Mouse (Mus musculus) retina, postnatal 1 day (tissue): ENCODE data around the gene Ripor2.
A peak's percentile ranks its signal among the peaks of the same experiment; 100 is the strongest.

Experiments
- DNase-seq: peaks from one replicate; pipeline ENCODE4 v3.0.0-alpha.2; 2012

Ripor2 gene

DNA sequence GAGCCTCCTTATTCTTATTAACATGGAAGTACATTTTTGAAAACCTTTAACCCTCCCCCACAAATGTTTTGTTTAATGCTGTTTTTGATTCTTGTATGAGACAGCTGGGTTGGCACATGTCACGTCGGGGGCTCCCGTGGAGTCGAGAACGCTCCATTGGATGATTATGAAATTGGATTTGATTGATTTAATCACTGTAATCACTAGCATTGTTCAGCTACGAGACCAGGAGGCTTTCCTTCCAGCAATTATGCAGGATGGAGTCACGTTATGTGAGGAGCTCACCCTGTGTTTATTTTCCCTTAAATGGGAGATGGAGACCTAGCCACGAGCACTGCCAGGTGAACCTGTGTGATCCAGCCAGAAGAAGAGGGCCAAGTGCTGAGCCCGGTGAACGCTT lies at the start of gene Ripor2:
TSS of gene Ripor2 (plus strand) at position 357 of the 400 bp plus-strand sequence.
- peak; percentile 63 for DNase-seq

GRCm38 (mm10) chr13:24536531-24537167 lies 45.3 kb upstream of the Ripor2 start:
- DNase-seq, result no peak

- no peak for DNase-seq
Observed at GRCm38 (mm10) chr13:24538012-24538411, 44.0 kb upstream of the Ripor2 start.

DNA sequence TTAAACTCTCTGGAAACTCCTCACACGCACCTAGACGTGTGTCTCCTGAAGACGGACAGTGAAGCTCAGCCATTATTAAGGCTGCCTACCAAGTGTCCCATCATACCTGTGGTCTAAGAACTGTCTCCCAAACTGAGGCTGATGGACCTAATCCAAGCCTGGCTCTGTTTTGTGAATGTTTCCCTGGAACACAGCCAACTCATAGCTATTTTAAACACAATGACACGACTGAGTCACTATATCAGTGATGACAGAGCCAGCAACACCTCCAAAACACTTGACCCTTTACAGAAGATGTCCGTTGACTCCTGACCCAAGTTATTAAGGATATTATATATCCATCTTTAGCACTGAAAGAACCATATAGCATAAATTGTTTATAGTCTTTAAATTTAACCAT lies 43.0 kb upstream of the Ripor2 start:
- no peak for DNase-seq

DNA sequence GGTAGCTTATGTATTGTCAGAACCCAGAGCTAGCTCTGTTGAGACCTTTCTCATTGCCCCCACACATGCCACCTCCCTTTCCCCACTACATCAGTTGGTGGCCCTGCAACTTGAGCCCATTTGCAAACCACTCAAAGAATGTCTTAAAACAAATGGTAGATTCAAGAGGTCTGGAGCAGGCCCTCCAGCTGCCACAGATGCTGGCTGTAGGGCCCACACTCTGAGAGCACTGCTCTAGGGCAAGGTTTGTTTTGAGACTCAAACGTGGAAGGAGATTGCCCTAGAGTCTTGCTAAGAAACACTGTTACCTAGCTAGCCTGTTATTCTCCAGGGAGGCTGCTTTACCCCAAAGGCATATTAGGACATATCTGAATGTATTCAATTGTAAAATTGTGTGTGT lies 36.3 kb upstream of the Ripor2 start:
- no peak for DNase-seq

GRCm38 (mm10) chr13:24546801-24547459 lies 35.1 kb upstream of the Ripor2 start:
- DNase-seq, result no peak

DNA sequence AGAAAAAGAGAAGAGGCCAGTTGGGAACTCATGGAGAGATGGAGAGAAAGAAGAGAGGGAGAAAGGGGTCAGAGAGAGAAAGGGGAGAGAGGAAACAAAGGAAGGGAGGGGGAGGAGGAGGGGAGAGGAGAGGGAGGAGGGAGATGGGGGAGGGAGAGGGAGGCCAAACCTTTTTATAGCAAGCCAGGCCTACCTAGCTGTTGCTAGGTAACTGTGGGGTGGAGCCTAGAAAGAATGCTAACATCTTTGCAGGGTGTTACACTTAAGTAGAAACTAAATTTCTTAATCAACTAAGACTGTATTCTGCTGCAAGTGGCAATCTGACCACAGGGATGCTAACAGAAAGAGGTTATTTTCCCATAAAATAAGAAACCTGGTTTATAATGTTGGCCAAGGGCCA lies 33.1 kb upstream of the Ripor2 start:
- DNase-seq, result peak; percentile 34

- no peak for DNase-seq
Observed at GRCm38 (mm10) chr13:24551100-24551931, 30.7 kb upstream of the Ripor2 start.

- no peak for DNase-seq
Observed at GRCm38 (mm10) chr13:24552039-24552438, 29.9 kb upstream of the Ripor2 start.

- no peak for DNase-seq
Observed at GRCm38 (mm10) chr13:24561391-24561790, 20.6 kb upstream of the Ripor2 start.

DNA sequence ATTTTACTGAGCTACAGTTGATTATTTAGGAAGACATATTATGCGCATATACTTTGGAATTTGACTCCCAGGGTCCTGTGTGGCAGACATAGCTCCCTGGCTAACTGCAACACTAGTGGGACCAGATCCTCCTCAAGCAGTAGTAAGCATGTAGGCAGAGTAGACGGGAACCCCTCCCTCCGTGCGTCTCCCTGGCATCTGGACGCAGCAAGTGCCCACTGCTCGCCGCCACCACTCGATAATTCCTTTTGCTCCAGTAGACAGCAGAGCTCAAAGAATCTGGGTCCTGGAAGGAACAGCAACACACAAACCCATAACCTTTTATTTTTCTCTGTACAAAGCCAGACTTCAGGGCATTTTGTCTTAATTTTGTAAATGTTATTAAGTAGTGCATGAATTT lies 17.3 kb upstream of the Ripor2 start:
- DNase-seq, result peak; percentile 58

GRCm38 (mm10) chr13:24565230-24565949 lies 16.6 kb upstream of the Ripor2 start:
- DNase-seq, result peak; percentile 14

- peak; percentile 18 for DNase-seq
Observed at GRCm38 (mm10) chr13:24565950-24566320, 16.1 kb upstream of the Ripor2 start.

- DNase-seq, result no peak
Observed at GRCm38 (mm10) chr13:24567176-24567811, 14.7 kb upstream of the Ripor2 start.

DNA sequence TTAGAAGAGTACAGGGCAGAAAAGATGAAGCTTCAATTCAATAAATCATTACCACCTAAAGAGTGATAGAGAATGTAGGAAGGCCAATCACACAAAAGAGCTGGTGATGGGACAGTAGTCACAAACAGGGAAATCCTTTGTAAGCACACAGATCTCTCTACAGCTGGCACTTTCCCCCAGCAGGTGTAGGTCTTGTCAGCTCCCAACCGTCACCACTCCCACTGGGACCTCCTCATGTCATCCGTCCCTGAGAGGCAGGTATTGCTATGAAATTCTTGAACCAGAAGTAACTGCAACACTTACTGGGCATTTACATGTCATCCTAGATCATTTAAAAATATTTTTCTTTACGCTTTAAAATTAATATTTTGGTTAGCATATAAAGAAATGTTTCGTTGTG lies 12.9 kb upstream of the Ripor2 start:
- no peak for DNase-seq

GRCm38 (mm10) chr13:24570716-24571115 lies 11.3 kb upstream of the Ripor2 start:
- no peak for DNase-seq

DNA sequence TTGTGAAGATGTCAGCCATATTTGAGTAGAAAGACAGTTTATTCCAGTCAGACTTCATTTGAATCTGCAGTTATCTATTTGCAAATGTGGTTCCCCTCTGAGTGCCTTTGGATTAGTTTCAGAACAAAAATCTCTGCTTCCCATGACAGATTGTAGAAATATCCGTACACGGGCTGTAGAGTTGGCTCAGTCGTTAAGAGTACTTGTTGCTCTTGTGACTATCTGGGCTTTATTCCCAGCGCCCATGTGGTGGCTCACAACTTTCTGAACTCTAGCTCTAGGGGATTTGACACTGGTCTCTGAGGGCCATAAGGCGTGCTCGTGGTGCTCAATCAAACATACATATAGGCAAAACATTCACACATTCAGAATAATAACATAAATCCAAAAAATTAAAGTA lies 10.1 kb upstream of the Ripor2 start:
- DNase-seq, result no peak

- no peak for DNase-seq
Observed at GRCm38 (mm10) chr13:24575126-24575525, 6.9 kb upstream of the Ripor2 start.

- DNase-seq, result peak; percentile 89
Observed at GRCm38 (mm10) chr13:24576338-24577119, 5.5 kb upstream of the Ripor2 start.

DNA sequence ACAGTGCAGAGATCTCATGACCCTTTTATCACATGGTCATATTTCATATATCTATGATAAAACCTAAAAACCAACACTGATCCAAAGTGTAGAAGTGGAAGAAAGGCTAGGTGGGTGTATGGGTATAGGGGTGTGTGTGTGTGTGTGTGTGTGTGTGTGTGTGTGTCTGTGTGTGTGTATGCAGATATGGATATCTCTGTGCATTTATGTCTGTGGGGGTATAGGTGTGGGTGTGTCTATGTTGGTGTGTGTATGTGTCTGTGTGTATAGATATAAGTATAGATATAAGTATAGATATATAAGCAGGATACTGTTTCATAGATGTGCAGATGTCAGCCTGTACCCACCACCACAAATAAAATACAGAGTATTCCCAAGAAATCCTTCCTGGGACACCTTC lies 3.7 kb upstream of the Ripor2 start:
- DNase-seq, result no peak

GRCm38 (mm10) chr13:24580759-24581158 lies 1.2 kb upstream of the Ripor2 start:
- no peak for DNase-seq

DNA sequence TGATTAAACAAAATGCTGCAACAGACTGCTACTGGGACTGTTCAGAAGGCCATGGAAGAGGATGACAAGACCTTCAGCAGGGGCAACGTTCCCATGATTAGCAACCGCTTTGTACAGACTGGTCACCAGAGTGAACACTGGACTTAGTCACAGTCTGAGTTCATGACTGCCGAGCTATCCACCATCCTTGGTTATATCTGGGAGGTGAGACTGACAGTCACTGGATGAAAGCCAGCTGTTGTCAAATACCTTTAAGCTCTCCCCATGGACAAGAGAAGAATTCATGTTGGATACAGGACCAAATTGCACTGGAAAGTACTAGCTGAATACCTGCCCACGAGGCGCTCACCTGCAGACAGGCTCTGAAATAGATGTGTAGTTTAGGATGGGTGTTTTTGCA lies 2.4 kb downstream of the Ripor2 start:
- DNase-seq, result no peak
